Mouse (Mus musculus) 3T3-L1 (cell line): ENCODE results near the gene Furin.

Experiments
- DNase-seq: peaks from one replicate; pipeline ENCODE4 v3.0.0-alpha.2; 2015; ENCODE audit warnings: low read depth, low spot score

The Furin gene

DNA sequence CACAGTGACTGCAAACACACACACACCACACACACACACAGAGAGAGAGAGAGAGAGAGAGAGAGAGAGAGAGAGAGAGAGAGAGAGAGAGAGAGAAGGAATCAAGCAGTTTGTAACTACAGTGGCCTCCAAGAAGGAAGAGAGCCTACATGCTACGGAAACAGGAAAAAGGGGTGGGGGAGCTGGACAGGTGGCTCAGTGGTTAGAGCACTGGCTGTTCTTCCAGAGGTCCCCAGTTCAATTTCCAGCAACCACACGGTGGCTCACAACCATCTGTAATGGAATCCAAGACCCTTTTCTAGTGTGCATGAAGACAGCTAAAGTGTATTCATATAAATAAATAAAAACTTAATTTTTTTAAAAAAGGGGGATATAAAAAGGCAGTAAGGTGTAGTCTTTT is 32.6 kb downstream of the Furin start:
- no peak for DNase-seq

DNA sequence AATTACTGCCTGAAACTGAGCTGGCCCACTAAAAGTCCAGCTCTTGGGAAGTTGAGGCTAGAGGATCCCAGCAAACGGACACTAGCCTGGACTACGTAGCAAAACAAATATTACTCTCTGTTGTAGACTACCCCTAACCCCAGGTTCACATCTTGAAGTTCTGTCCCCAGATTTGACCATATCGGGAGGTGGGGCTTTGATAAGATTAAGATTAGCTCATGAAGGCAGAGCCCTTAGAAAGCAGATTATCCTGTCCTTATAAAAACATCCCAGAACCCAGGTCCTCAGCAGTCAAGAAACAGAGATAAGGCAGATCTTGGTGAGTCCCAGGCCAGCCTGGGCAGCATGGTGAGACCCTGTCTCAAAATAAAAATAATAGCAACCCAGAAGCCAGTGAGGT is 33.1 kb downstream of the Furin start:
- no peak for DNase-seq

DNA sequence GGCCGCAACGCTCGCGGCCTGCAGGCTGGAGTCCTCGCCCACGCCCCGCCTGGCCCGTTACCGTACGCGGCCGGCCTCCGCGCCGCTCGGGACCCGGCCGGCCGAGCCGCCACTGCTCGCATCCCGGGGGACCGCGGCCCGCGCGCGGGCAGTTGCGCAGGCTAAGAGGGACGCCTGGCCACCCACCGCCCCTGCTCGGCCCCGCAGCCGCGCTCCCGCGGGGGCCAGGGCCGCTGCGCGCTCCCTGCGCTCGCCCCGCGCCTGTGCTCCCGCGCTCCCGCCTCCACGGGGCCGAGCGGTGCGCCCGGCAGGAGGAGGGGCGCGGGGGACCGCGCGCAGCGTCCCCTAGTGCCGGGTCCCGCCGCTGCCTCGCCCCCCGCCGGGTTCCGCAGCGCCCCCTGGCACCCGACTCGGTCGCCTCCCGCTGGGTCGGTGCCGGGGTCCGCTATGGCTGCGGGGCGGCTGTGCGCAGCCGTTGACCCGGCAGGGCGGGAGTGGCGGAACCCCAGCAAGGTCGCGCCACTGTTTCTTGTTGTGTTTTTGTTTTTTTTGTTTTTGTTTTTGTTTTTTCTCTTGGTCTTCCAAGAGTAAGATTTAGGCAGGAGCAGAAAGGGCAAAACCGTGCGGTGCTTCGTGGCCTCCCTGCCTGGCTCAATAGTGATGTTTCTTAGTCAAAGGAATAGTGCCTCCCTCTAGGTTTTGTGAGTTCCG is 34.0 kb downstream of the Furin start, which contains the start of gene Man2a2:
Gene Man2a2 (minus strand): TSS at position 335 of the 711 bp plus-strand sequence.
- DNase-seq, result no peak

DNA sequence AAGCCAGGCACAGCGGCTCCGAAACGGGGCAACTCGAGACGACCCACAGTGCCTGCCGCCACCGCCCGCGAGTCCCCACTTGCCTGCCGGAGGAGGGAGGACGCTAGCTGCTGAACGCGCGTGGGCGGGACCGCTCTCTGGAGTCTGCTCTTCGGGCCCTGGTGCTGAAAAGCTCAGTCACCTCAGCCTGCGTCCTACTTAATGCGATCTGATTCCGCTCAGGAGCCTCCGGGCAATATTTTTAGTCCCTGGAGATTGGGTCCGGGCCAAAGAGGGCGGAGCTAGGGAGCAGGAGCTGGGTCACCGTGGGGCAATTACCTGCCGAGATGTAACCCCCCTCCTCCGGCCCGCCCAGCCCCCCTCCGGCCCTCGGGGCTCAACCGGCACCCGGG is 34.6 kb downstream of the Furin start:
- DNase-seq, result peak; percentile 77

- no peak for DNase-seq
Measured at GRCm38 (mm10) chr7:80369967-80370431, 35.2 kb downstream of the Furin start.

DNA sequence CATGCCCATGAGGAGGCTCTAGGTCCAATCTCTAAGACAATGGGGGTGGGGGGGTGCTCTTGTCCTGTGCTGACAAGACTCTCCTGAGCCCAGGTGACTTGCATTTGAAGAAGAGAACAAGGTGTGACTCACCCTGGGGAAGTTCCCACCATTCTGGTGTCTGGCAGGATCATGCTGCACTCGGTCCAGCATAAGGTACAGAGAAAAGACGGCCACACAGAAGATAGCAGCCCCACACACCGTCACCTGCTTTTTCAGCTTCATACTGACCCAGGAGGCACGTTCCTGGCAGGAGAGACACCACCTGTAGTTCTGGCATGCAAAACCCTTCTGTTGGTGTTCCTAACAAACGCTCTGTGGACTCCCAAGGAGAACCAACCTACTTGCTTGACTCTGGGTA is 35.8 kb downstream of the Furin start:
- no peak for DNase-seq

DNA sequence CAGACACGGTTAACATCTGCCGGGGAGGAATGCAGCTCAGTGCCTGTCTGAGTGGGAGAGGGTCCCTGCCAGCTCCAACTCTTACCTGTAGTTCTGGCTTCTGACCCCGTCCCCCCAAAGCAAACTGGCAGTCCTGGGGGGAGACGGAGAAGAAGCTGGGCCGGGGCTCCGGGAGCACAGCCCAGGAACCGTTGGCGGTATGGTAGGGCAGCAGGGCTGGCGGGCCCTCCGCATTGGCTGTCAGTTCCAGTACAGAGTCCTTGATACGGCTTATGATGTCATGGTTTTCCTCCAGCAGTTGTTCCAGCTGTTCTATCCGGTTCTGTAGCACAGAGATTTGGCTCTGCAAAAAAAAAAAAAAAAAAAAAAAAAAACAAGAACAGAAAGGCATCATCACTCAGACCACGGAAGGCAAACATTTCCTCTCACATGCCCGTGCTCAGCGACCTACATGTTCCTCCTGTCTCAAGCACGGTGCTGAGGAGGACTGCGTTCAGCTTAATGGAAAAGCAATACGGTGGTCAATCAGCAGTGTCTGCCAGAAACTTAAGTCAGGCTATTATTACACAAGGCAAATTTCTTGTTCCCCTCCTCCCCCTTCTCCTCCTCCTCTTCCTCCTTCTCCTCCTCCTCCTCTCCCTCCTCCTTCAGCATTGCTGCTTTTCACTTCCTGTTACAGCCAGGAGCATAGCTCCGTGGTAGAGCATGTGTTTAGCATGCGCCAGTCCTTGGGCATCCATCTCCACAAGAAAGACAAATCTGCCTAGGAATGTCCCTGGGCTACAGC is 36.4 kb downstream of the Furin start:
- DNase-seq, result no peak

DNA sequence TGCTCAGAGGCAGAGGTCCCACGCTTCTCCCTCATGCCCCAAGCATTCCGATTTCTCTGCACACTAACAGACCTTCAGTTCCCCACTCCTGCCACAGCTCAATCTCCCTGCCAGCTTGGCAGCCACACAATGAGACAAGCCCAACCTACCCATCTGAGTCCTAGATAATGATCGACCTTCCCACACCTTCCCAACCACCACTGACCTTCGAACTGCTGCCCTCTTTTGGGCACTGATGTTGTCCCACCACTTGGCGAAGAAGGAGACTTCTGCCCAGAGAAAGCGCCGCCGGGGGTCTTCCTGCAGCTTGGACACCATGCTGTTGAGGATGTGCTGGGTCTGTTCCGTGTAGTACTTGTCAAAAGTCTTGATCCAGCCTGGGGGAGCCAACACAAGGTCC is 37.2 kb downstream of the Furin start:
- DNase-seq, result no peak

GRCm38 (mm10) chr7:80367232-80367631 is 38.0 kb downstream of the Furin start:
- DNase-seq, result no peak

GRCm38 (mm10) chr7:80365759-80366158 is 39.5 kb downstream of the Furin start:
- DNase-seq, result no peak

- peak; percentile 62 for DNase-seq
Measured at GRCm38 (mm10) chr7:80360435-80360834, 44.8 kb downstream of the Furin start.

DNA sequence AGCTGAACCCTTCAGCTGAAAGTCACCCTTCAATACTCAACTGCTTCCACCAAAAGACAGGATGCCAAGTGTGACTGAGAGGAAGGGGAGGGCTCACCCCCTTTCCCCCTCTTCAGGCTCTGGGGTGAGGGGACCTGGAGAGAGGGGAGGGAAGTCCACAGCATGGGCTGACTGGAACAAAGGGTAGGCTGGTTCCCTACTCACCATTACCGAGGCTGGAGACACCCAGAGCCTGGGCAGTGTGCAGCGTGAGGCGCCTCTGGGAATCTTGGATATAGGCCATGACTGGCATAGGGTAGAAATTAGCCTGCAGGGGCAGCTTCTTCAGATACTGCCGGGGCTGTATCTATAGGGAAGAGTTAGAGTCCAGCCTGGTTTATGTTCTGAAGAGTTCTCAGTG is 47.2 kb downstream of the Furin start:
- DNase-seq, result no peak

- no peak for DNase-seq
Measured at GRCm38 (mm10) chr7:80357156-80357555, 48.1 kb downstream of the Furin start.

DNA sequence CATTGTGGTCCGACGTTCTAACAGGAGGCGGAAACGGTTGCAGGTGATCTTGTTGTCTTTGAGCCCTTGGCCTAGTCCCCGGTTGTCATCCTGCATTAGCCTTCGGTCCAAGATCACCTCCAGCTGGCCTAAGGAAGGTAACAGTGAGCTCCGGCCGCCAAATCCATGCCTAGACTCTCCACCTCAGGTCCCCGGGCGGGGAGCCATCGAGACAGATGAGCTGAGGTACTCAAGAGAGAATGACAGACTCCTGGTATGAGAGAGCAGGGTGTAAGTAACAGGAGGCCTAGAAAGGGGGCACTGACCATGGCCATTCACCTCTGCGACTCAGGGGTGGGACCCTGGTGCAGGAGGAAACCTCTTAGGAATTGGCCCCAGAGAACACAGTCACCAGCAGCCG is 48.9 kb downstream of the Furin start:
- no peak for DNase-seq

- DNase-seq, result no peak
Measured at GRCm38 (mm10) chr7:80352920-80353319, 52.3 kb downstream of the Furin start.

- no peak for DNase-seq
Measured at GRCm38 (mm10) chr7:80350808-80351207, 54.4 kb downstream of the Furin start.

- DNase-seq, result no peak
Measured at GRCm38 (mm10) chr7:80347670-80348586, 57.3 kb downstream of the Furin start.

DNA sequence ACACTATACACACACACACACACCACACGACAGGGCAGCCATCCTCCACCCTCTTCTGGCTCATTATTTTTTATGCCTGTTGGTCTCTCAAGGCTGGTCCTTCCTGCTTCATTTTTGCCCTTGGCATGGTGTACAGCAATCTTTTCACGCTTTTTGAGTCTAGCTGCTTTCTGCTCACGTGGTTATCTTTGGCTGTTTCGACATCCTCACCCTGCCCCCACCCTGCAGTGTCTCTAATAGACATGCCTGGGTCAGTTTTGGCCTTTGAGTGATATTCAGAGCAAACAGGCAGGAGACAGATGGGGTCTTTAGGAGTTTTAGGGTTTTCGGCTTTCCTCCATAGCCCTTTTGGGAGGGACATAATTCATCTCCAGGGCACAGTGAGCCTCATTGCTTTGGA is 58.4 kb downstream of the Furin start:
- DNase-seq, result no peak

- DNase-seq, result no peak
Measured at GRCm38 (mm10) chr7:80346173-80346572, 59.1 kb downstream of the Furin start.

- DNase-seq, result no peak
Measured at GRCm38 (mm10) chr7:80343270-80344018, 61.8 kb downstream of the Furin start.

DNA sequence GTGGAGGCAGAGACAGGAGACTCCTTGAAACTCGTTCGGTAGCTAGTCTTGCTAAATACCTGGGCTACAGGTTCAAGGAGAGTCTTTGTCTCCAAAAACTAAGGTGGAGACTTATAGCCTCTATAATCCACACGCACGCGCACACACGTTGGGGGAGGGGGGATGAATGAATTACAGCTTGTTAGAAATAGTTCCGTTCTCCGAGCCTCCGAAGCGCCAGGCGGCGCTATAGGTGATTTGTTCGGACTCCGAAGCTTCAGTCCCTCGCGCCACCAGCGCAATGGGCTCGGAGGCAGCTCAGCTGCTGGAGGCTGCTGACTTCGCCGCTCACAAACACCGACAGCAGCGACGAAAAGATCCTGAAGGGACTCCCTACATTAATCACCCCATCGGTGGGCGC is 62.4 kb downstream of the Furin start, which contains the start of gene Hddc3:
Gene Hddc3 (plus strand): TSS at position 247 of the 400 bp plus-strand sequence.
- peak; percentile 84 for DNase-seq
